Mouse (Mus musculus) heart, embryonic 11.5 days (tissue): Measurements from ENCODE around the gene Gpx1. TPM values are rescaled to one million over a fixed set of nuclear protein-coding genes. Genes with fewer than 3 reads are reported as not detected.

Source experiments
- polyA plus RNA-seq: library from polyadenylated mRNA; unstranded; fragments of >200 nt; fragmentation: Nextera tagmentation; extraction: Ambion mirVana; gene quantifications from 2 replicates; pipeline ENCODE4 v1.2.1, GENCODE M21; 2014

Gpx1 gene
- polyA plus RNA-seq, 1 experiment from 2014 or later, result 1,462 TPM

Other genes with a start within 250 kb of the Gpx1 start
- gene Apeh, start 244.3 kb upstream of the Gpx1 start, polyA plus RNA-seq, result 64.5 and 70.7 TPM in 2 replicates
- gene Bsn, start 148.5 kb upstream of the Gpx1 start, polyA plus RNA-seq, result 0.58 and 0.77 TPM in 2 replicates
- gene Dag1, start 74.9 kb upstream of the Gpx1 start, polyA plus RNA-seq, result 115 and 149 TPM in 2 replicates
- gene Nicn1, start 48.5 kb upstream of the Gpx1 start, polyA plus RNA-seq, result 25.1 and 26.0 TPM in 2 replicates
- gene Amt, start 42.0 kb upstream of the Gpx1 start, polyA plus RNA-seq, result 12.9 and 15.3 TPM in 2 replicates
- gene Rhoa, start 32.8 kb upstream of the Gpx1 start, polyA plus RNA-seq, result 252 and 277 TPM in 2 replicates
- gene Tcta, start 32.7 kb upstream of the Gpx1 start, polyA plus RNA-seq, result 28.5 and 34.7 TPM in 2 replicates
- 100.0 and 113 TPM in 2 replicates for gene Usp4, start 8.9 kb downstream of the Gpx1 start, polyA plus RNA-seq
- 0.46 and 0.66 TPM in 2 replicates for gene 1700102P08Rik, start 53.9 kb downstream of the Gpx1 start, polyA plus RNA-seq
- 1.1 and 1.4 TPM in 2 replicates for gene Ccdc36, start 89.6 kb downstream of the Gpx1 start, polyA plus RNA-seq
- gene BC048562, start 97.6 kb downstream of the Gpx1 start, polyA plus RNA-seq, result not detected in 2 replicates
- gene Ccdc71, start 121.6 kb downstream of the Gpx1 start, polyA plus RNA-seq, result 34.6 and 46.9 TPM in 2 replicates
- 58.1 and 71.8 TPM in 2 replicates for gene Klhdc8b, start 122.7 kb downstream of the Gpx1 start, polyA plus RNA-seq
- gene Lamb2, start 140.8 kb downstream of the Gpx1 start, polyA plus RNA-seq, result 22.7 and 30.4 TPM in 2 replicates
- 48.9 and 57.4 TPM in 2 replicates for gene Usp19, start 151.7 kb downstream of the Gpx1 start, polyA plus RNA-seq
- 86.7 and 89.6 TPM in 2 replicates for gene Qars, start 168.8 kb downstream of the Gpx1 start, polyA plus RNA-seq
- 103 and 109 TPM in 2 replicates for gene Qrich1, start 177.9 kb downstream of the Gpx1 start, polyA plus RNA-seq
- gene Impdh2, start 221.4 kb downstream of the Gpx1 start, polyA plus RNA-seq, result 130 TPM in 2 replicates
- gene Ndufaf3, start 228.5 kb downstream of the Gpx1 start, polyA plus RNA-seq, result 56.6 and 58.9 TPM in 2 replicates
- gene Dalrd3, start 231.0 kb downstream of the Gpx1 start, polyA plus RNA-seq, result 85.8 and 88.6 TPM in 2 replicates
- 48.6 and 60.8 TPM in 2 replicates for gene Wdr6, start 239.8 kb downstream of the Gpx1 start, polyA plus RNA-seq